Mouse (Mus musculus): ENCODE data around the gene Gpx5. TPM values are rescaled to one million over a fixed set of nuclear protein-coding genes. Genes with fewer than 3 reads are reported as not detected.

Gene Gpx5
- total RNA-seq, 2 experiments from 2014 or later = not detected

Other genes with a start within 250 kb of the Gpx5 start
- gene Olfr1370, start 217.8 kb downstream of the Gpx5 start, total RNA-seq (2021) = not detected
- not detected for gene Olfr1369-ps1, start 181.2 kb downstream of the Gpx5 start, total RNA-seq (2021)
- not detected for gene Olfr263, start 163.1 kb downstream of the Gpx5 start, total RNA-seq (2021)
- gene Olfr1368, start 146.9 kb downstream of the Gpx5 start, total RNA-seq (2021) = not detected
- 10 to 100 TPM; 46.7 to 48.8 TPM for gene Trim27, start 113.3 kb downstream of the Gpx5 start, total RNA-seq (2021)
- not detected for gene Gpx6, start 19.4 kb upstream of the Gpx5 start, total RNA-seq (2021)
- gene Olfr1367, start 54.2 kb upstream of the Gpx5 start, total RNA-seq (2021) = not detected
- gene Zscan12, start 70.1 kb upstream of the Gpx5 start, total RNA-seq (2021) = 1 to 10 TPM; 8.2 to 8.5 TPM
- 10 to 100 TPM; 30.4 to 34.4 TPM for gene Zkscan3, start 110.0 kb upstream of the Gpx5 start, total RNA-seq (2021)
- gene Pgbd1, start 148.3 kb upstream of the Gpx5 start, total RNA-seq (2021) = under 1 TPM; 0.29 to 0.49 TPM
- 10 to 100 TPM; 18.3 to 19.0 TPM for gene Zscan26, start 161.0 kb upstream of the Gpx5 start, total RNA-seq (2021)
- under 1 TPM; 0.41 to 0.81 TPM for gene Nkapl, start 175.8 kb upstream of the Gpx5 start, total RNA-seq (2021)
- 1 to 10 TPM; 1.2 to 1.5 TPM for gene Zkscan4, start 186.2 kb upstream of the Gpx5 start, total RNA-seq (2021)
- gene Gm10065, start 186.7 kb upstream of the Gpx5 start, total RNA-seq (2021) = not detected
- gene AK157302, start 202.5 kb upstream of the Gpx5 start, total RNA-seq (2021) = 10 to 100 TPM; 10.2 to 12.5 TPM
- gene Gm11273, start 208.7 kb upstream of the Gpx5 start, total RNA-seq (2021) = 10 to 100 TPM; 76.0 to 91.1 TPM
- 10 to 100 TPM; 15.0 to 15.6 TPM for gene Zkscan8, start 238.4 kb upstream of the Gpx5 start, total RNA-seq (2021)